Mouse (Mus musculus) c-Kit-positive CD71-positive TER-119-positive erythroid progenitor cells, embryonic 14.5 days (primary cell): ENCODE data around the gene Npb.

Experiments used
- DNase-seq: peaks from one replicate; pipeline ENCODE4 v3.0.0-alpha.2; 2013; ENCODE audit warnings: low spot score

Npb gene

DNA sequence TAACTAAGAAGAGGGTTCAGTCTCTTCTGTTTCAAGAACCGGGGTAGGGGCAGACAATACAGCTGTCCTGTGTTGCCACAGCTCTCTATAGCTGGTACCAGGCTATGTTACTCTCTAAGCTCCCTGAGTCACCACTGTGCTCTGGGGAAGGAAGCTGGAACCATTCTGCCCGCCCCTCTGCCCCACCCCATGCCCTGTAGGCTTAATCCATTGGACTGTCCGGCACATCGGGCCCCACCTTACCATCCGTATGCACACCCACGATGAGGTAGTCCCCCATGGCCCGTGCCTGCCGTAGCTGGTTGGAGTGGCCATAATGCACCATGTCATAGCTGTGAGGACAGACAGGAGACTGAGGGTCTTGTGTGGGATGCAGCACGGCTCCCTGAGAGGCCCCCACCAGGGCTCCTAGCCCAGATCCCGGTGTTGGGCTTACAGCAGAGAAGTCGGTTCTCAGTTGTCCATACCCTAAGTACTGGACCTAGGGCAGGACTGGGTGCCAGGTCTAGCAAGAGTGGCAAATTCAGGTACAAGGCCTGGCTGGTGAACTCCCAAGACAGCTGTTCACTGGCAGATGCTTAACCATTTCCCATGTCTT, 7.4 kb downstream of the Npb start:
- no peak for DNase-seq

DNA sequence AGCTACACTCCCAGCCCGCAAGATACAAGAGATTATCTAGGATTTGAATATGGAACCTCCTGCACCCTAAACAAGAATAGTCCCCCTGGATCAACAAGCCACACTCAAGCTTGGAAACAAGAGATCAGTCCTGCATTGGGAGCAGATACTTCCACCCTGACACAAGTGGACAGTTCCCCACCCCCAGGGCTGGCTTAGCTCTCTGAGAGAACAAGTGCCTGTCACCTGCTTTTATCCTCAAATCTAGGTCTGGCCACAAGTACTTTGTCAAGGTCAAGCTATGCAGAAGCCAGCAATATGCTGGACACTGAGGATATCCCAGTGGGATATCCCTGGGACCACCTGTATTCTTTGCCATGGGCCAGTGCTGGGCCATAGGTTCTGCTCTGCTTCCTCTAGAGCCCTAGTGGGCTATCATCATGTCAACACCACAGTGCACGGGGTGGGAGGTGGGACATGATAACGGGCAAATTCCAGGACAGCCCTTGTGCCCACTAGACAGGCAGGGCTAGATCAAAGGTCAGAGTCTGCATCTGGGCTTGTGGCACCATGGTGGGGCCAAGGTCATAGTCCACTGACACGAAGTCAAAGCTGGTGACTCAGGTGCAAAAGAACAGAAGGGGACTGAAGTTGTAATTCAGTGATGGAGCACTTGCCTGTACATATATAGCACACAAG, 8.5 kb downstream of the Npb start:
- no peak for DNase-seq

DNA sequence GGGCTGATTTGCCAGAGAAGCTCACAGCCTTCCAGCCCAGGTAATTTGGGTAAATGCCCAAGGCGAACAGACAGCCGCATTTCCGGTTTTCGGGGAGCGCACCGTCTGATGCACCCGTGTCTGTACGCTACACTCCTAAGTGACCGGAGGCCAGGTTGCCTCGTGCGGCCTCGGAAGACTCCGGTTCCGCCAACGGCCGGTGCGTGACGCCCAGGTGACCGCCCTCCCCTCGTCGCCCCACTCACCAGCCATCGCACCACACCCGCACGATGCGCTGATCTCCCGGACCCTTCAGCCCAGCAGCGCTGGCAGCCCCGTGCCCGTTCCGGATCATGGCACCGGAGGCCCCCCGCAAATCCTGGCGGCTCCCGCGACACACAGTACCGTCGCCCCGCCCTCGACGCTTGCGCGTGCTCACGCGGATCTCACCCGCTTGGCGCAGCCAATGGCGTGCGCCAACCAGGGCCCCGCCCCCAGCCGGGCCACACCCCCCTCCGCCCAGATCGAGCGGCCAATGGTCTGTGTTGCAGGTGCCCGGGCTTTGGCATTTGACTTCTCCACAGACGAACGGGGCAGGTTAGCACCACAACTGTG, 9.3 kb downstream of the Npb start, which contains the start of gene Pcyt2:
Gene Pcyt2 (minus strand): TSS at position 418 of the 594 bp plus-strand sequence.
- peak; percentile 91 for DNase-seq

DNA sequence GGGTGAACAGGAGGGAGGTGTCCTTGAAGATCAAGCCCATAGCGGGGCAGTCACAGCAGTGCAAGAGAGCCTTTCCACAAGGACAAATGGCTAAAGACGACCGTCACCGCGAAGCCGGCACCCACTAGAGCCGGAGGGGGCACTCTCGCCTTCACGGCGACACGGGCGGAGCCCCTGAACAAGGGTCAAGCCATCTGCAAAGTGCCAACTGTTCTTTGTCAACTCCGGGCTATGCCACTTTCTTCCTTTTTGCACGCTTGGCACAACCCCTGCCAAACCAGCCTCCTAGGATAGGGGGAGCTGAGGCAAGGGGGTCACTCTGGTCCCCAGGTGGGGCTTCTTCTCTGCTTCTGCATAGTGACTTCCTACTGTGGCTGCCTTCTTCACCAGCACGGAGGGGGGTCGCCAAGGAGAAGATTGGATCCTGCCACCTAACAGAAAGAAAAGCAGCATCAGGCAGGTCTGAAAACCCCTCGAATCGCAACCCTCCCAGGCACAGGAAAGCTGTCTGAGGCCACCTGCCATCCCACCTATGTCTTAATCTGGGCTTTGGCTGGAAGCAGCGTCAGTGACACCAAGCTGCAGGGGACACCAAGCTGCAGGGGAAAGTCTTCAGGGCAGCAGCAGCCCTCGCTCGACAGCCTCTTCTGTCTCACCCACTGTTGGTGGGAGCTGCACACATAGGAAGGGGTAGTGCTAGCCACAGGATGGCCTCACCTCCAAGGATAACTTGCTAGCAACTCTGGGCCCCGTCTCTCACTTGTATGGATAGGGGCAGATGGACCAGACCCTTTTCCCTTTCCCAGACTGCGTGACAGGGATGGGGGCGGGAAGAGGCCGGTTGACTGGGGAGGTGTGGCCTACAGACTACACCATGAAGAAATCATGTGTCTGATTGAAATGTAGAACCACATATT, 10.6 kb downstream of the Npb start:
- DNase-seq: no peak

DNA sequence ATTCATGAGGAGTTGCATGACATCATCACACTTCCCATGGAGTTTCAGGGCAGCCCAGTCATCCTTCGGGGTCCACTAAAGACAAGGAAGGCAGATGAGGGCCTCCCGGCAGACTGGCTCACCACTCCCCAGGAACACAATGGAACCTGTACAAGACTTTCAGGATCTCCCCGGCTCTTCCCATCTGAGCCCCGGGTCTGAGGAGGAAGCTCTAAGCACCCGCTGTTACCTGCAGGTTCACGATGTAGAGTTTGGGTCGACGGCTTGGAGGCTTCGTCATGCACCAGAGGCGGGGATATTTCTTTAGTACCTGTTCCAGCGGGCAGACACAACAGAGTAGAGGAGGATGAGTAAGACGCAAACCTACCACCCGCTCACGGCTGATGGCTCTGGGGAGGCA, 11.9 kb downstream of the Npb start:
- no peak for DNase-seq

DNA sequence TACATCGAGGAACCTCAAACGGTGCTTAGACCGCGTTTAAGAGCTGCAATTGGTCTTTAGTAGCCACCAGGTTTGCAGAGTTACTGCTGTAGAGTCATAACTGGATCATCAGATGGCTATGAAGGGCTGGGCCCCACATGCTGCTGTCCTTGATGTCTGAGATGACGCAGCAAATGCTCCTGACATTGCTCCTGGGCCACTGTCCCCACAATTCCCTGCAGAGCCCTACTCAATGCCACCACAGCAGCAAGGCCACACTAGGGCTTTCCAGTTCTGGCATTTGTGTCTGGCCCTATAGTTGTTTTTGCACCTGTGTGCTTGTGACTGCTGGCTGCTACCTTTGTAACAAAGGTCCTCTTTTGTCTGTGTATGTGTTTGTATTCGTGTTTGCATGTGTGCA, 14.5 kb downstream of the Npb start:
- DNase-seq: no peak

DNA sequence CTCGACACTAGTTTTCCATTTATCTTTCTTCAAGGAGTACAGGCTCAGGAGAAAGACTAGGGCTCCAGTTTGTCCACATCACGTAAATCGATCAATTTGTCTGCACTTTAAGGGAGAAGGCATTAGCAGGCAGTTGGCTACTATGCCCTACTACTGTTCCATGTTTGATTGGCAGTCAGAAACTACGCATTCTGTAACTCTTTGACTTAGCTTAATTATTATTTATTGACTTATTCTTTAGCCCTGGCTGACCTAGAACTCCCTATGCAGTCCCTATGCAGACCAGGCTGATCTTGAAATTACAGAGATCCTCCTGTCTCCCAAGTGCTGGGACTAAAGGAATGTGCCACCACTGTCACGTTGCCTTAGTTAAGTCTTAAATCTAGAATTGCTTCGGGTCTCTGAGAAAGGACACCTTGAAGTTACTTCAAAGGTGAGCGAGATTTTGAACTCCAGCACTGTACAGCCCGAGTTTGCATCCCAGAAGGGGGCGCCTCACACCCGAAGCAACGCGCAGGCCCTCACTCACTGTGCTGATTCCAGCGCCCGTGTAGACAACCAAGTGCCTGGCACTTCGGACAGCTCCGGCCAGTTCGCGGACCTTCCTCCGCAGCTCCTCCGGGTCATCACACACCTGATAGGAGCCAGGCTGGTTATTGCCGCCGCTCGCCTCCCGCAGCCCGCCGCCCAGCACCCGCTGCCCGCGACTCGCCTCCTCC, 15.8 kb downstream of the Npb start:
- peak; percentile 63 for DNase-seq

DNA sequence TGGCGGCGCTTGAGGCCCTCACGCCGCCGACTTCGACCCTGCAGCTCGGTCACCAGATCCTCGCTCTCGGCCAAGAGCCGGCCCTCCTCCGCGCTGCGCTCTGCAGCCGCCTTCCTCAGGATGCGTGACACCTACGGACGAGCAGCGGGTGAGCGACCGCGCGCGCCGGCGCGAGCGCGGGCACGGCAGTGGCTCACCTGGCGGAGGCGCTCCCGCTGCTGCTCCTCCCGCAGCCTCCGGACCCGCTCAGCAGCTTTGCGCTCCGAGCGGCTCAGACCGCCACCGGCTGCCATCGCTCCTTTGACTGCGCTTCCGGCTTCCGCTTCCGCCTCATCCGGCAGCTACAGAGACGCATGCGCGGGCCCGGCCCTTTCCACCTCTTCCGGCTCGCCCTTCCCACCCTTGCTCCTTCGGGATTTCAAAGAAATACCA, 16.4 kb downstream of the Npb start:
- peak; percentile 78 for DNase-seq

DNA sequence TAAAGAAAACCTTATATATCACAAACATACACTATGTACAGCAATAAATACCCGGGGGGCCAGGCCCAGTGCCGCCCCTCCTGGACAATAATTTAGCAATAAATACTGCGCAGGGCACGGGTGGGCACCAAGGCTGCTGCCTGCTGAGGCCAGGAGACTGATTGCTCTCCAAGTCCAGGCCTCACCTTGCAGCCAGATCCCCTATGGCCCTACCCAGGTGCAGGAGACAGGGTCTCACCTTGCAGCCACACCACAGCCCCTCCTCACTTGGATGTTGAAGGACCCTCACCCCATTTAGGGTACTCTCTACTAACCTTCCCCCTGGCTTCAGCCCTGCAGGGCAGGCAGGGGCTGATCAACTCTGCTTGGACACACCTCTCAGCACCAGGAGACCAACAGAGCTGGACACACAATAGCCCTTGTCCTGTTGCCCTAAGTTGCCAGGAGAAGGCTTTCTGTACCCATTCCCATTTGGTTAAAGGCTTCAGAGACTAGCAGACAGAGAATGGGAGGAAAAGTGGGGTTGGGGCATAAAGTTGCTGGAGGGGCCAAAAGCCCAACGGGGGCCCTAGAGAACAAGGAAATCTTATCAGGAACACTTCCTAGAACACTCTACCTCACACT, 17.0 kb downstream of the Npb start, which contains the start of gene Sirt7:
Gene Sirt7 (minus strand): TSS at position 89 of the 624 bp plus-strand sequence.
- DNase-seq: no peak

DNA sequence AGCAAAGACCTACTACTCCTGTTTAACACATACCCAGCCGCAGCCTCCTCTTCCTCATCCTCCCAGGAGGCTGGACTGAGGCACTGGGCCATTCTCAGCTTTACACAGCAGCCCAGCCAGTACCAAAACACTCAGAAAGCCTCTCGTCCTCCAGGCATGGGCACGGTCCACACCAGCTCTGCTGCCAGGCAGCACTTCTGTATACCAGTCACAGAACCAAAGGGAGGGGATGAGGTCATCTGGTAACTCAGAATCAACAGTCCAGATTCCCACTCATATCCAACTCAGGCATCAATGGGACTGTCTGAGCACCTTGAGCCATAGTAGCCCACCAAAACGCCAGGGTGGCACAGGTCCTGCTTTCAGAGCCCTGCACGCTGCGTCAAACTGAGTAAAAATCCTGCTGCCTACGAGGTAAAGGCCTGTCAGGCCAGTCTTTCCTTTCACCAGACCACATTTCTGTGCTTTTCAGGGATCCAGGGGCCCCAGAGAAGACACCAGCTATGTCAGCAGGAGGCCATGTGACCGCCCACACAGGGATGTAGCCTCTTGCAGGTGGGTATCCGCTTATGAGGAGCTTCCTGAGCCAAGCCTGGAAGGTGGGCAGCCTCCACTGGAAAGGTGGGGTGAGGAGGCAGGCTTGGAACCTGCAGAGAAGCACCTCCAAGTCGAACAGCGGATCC, 18.6 kb downstream of the Npb start:
- DNase-seq: no peak

DNA sequence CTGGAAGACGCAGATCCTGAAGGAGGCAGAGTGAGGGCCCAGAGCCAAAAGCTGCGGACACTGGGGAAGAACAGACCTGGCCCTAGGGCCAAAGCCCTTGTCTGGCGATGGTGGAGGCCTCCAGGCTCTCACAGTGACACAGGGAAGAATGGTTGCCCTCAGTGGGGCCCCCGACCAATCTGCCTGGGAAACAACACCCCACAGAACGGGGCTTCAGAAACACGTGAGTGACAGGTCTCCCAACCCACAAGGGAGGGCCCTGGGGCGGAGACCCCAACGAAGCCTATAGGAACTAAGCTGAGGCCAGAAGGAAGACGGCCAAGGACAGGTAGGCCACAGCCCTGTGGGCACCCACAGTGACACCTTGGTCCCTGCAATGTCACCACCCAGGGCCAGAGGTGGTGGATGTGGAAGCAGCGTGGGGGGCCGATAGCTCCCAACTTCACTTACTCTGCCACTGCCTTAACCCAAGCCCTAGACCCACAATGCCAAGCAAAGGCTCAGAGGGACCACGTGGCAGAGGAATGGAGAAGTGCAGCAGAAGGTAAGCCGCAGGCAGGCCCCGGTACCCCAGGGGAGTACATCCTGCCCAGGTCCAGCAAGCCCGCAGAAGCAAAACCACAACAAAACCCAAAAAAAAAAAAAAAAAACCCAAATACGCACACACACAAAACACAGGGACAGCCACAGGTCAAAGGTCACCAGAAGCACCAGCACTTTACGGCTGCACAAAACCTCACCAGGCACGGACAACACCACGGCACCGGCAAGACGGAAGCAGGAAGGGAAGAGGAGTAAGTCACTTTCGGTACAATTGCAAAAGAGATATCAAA, 19.4 kb downstream of the Npb start:
- no peak for DNase-seq

DNA sequence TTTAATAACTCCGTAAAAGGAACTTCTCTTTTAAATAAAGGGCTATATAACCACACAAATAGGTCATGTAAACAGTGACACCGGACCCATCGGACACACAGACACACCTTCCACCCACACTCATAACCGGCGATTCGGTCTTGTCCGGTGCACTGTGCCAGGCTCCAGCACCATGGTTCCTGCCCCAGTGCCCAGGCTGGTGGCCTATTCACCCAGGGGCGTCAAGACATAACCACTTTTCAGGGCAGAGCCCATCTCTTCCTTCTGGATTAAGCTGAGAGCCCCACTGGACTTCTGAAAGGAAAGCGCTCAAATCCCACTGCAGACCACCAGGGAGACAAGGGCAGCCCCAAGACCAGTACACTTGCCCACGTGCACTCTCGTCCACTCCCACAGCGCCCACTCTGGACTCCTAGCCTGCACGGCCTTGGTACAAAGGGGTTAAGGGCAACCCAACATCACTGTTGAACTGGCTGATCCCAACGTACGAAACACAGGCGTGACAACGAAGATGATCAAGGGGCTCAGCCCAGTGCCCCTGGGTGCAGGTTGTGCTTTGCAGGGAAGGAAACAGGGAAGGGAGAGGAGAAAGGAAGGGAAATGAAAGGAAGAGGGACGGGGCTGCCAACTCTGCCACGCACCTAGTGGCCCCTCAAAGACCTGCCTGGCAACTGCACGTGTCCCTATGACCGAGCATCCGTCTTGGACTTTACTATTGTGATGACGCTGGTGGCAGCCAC, 20.5 kb downstream of the Npb start:
- DNase-seq: no peak

DNA sequence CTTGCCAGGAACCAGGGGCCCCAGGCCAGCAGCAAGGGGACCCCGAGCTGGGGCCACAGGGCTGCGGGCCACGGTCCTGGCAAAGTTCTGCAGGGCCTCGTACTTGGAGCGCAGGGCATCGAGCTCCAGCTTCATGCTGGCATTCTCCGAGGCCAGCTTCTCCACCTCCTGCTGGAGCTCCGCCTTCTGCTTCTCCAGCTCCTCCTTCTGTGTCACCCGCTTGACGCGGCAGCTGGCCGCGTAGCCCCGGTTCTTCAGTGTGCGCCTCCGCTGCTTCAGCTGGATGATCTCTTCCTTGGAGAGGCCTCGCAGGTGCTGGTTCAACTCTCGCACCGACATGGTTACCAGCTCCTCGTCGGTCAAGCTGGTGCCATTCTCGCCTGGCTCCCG, 21.1 kb downstream of the Npb start:
- DNase-seq: peak; percentile 59

DNA sequence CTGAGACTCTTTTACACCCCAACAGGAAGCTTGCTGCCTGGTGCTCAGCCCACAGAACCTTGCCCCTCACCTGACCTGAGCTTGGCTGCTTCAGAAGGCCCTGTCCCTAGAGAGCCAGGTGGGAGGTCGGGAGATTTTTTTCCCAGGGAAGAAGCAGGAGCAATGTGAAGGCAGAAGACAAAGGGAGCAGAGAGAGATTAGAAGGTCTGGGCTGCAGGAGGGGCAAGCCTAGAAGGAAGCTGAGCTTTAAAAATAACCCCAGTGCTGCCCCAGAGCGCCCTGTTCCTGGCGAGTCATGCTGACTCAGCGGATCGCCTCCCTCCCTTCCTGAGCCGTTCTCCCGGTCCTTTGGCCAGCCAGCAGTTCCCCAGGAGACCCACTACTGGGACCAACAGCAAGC, 21.6 kb downstream of the Npb start:
- DNase-seq: peak; percentile 85

DNA sequence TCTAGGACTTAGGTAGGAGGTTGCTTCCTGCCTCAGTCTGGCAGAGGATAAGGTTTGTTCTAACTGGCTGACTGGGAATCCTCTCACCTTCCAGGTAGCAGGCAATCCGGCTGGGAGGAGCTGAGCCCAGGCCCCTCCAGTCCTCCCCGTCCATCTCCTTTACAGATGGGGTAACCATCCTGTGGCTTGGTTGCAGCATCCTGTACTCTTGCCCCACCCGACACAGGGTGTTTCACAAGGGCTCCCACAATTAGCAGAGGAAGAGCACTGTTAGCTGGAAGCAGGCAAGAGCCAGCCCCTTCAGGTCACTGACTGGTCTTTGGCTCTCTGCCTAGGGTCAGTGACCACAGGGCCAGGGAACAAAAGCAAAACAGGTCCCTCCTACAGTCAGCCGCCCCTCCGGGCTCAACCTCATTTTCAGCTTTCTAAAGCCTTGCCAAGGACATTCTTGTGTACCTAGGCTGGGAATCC, 22.2 kb downstream of the Npb start:
- DNase-seq: no peak

DNA sequence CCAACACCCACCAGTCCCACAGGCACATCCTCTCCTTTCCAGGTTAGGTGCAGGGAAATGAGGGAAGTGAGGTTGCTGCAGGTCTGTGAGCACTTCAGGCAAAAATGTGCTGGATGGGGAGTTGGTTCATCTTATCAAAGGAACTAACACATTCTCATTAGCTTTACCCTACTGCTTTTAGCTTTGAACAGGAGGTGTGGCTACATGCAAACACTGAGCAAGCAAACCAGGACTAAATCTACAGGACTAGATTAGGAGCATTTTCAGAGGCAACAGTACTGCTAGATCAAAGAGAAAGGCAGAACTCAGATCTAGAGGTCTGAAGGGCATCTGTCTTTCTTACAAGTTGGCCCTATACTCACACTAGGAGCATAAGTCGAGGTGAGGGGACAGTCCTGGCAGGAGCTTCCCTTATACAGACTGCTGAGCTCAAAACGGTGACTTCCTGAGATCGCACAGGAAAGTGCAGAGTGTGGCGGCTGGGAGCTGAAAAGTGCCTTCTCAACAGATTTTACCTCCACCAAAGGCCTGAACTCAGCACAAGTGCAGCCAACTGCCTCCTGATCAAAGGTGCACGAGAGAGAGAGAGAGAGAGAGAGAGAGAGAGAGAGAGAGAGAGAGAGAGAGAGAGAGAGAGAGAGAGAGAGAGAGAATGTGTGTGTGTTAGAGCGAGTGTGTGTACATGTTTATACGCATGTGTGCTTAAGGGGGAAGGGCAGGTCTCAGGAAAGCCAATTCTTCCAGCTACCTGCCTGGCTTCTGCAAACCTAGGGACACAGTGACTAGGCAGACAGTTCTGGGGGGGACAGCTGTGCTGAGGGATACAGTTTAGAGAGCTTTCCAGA, 22.8 kb downstream of the Npb start:
- peak; percentile 62 for DNase-seq

DNA sequence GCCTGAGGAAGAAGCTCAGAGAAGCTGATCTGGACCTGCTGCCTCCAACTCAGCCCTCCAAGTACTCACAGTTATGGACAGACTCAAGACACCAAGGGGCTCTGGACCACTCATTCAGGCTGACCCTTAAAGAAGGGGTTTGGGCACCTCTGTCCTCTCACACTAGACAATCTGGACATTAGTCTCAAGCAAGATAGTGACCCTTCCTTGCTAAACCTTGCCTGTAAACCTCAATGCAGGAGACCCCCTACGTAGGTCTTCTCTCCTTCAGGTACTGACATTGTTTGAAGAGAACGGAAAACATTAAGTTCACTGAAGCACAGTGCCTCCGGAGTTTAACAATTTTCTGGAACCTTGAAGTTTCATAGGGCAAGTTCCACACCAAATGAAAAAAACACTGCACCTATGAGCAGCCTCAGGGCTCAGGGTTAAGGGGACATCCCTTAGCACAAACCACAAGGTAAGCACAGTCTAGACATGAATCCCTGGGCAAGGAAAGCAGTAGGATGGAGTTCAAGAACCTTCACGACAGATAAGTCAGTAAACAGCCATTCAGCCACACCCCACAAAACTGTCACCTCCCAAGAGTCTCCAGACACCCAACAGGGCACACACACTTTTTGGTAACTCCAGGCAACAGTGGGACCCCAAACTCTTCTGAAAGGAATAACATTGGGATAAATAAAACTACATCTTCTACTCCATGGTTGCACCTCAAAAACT, 23.6 kb downstream of the Npb start:
- DNase-seq: peak; percentile 67
